Mouse (Mus musculus): ENCODE measurements at regions not wholly inside any gene's neighbourhood (a gene's known extent, or its start where the extent isn't known, plus 50 kb on each side); places are given as distances from the start of the nearest gene placed in this dataset.
A peak's percentile ranks its signal among the peaks of the same experiment; 100 is the strongest.

DNA sequence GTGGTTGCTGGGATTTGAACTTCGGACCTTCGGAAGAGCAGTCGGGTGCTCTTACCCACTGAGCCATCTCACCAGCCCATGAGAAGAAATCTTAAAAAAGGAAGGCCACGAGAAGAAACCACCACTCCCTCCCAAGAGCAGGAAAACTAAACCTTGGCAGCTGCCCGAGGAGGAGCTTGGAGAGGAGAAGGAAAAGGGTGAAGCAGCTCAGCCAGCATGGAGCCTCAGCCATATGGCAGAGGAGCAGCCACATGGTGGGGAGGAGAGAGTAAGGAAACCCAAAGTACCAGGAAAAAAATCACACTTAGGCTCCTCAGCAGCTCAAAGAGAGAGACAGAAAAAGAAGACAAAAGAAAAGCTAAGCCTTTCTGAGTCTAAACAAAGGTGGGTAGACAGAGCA is 210.3 kb downstream of the Gm10260 start:
- Histone ChIP-seq H3K4me3 (no peak overlapping the region), H3K27ac (peak overlapping the region; percentile 91)
- no peak for TF ChIP-seq CTCF (IDR thresholded peaks at IDR 0.05)
- intact Hi-C loops (cut with DNase I): loop anchor here (5.0 to 10.0 kb wide), 4 partner anchors 163 to 387 kb away; partner anchors contain the start of gene Enc1
- DNase-seq (ENCODE audit: extremely low spot score in 1 of 2, low spot score in 2 of 2): peak; percentile 25 to 51

DNA sequence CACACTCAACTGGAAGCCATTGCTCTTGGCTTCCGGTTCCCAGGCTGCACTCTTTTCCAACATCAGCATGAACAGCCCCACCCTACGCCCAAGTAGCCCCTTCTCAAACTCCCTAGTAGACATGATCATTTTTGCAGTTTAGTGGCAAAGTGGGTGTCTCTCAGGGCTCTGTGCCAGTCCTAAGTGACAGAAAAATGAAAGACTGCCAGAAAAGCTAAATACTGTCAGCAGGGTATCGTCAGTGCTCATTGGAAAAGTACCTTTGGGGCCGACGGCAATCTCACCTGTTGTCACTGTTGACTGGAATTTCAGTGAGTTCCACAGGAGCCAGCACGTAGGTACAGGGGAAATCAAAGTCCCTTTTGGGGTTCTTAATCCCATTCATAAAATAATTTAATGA is 211.0 kb downstream of the Gm10260 start:
- intact Hi-C loops (cut with DNase I): no loop called here
- no peak for DNase-seq (ENCODE audit: extremely low spot score in 1 of 2, low spot score in 2 of 2)
- no peak for TF ChIP-seq CTCF (IDR thresholded peaks at IDR 0.05)

DNA sequence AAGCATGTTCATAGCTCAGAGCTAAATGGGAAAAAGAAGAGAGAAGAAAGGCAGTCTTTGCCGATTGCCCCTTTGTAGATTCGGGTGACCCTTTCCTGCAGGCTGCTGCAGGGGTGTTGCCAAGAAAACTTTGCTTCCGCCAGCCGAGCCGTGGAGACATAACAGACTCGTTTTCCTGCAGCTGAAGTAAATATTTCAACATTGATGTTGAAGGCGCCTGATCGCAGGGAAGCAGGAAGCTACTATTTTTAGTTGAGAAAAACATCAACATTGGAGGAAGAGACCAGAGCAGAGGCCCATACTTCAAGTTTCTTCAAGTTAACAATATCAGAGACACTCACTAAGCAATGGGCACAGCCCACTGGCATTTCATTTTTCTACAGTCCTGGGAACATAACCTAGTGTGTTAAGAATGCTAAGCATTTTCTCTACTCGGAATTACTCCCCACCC is 211.9 kb downstream of the Gm10260 start:
- intact Hi-C loops (cut with DNase I): no loop called here
- Histone ChIP-seq H3K27ac (peak overlapping the region; percentile 60), H3K4me3 (no peak overlapping the region)
- peak in 1 of 2 experiments; percentile 38 for DNase-seq (ENCODE audit: extremely low spot score in 1 of 2, low spot score in 2 of 2)
- no peak for TF ChIP-seq CTCF (IDR thresholded peaks at IDR 0.05)

More for the DNA sequence above, 211.0 kb downstream of the Gm10260 start:
- Histone ChIP-seq H3K4me3 (no peak overlapping the region), H3K27ac (peak overlapping the region; percentile 60)

DNA sequence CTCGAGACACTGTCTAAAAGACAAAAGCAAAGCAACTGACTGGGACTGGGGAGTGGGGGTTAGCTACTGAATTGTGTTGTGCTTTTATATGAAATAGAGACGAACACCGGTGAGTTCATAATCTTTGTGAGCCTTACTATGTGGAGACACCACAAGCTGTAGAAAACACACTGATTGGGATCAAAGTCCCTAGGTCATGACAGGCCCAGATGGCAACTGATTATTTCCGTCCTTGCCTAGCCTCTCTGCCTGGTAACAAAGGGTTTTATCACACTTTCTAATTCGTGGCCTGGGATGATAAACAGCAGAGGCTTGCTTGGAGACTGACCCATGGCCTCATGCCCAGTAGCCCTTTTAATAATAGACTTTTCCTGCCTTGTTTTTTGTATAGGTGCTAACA is 213.5 kb downstream of the Gm10260 start:
- no peak for TF ChIP-seq CTCF (IDR thresholded peaks at IDR 0.05)
- Histone ChIP-seq H3K27ac (peak overlapping the region; percentile 66), H3K4me3 (no peak overlapping the region)
- DNase-seq (ENCODE audit: extremely low spot score in 1 of 2, low spot score in 2 of 2): no peak
- intact Hi-C loops (cut with DNase I): no loop called here

DNA sequence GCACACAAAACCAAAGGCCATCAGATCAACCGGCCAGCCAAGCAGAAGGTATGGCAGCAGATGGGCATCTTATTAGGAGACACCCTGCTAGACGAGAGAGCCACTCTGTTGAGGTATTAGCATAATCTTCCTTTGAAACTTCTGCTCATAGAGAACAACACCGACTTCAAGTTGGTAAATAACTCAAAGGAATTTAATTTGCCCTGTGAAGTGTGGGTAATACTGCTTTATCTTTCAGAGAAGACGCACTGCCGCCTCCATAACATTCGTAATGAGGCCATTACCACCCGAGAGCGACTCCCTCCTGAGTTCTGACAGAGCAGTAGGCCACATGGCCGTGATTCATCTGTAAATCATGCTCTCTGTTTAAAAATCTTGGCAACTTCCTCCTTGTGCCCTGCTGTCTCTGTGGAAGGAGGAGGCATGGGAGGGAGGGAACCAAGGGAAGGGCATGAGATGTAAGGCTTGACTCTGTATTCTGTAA is 214.4 kb downstream of the Gm10260 start:
- no peak for TF ChIP-seq CTCF (IDR thresholded peaks at IDR 0.05)
- DNase-seq (ENCODE audit: extremely low spot score in 1 of 2, low spot score in 2 of 2): peak in 1 of 2 experiments; percentile 34
- intact Hi-C loops (cut with DNase I): no loop called here
- H3K4me3 ChIP-seq: no peak overlapping the region
- H3K27ac ChIP-seq: peak overlapping the region; percentile 66

DNA sequence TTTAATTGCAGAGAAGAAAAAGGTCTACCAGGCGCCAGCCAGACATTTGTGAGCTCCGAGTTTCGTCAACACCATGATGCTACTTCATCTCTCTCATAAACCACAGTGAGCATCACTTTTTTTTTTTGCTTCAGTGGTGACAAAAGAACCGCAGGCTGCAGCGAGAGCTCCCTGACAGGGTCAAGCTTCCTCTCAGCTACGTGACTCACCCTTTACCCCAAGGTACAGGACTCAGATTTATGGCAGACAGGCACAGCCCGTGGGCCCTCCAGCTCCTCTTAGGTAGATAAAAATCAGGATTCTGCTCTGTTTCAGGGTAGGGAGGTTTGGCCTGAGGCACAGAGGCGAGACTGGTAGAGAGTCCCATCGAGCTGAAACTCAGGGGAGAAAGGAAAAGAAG is 220.7 kb downstream of the Gm10260 start:
- Histone ChIP-seq H3K4me3 (no peak overlapping the region), H3K27ac (peak overlapping the region; percentile 19; the same call in 1 of the 2 replicates)
- intact Hi-C loops (cut with DNase I): no loop called here
- TF ChIP-seq CTCF (IDR thresholded peaks at IDR 0.05): no peak
- no peak for DNase-seq (ENCODE audit: extremely low spot score in 1 of 2, low spot score in 2 of 2)

DNA sequence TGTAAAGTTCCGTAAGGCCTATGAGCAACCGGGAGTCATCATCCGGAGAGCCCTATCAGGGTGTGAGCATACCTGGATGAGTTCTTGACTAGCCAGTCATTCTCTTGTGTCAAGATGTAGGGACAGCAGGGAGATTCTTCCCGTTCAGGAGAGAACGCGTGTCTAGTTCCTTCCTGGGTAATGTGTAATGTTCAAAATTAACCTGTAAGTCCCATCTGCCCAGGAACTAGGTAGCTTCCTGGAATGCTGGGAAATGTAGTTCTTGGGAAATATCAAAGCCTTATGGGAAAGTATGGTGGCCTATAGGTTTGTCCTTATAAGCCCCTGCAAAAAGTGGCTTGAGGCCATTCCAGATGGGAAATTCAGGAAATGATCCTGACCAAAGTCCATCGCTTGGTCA is 222.0 kb downstream of the Gm10260 start:
- H3K4me3 ChIP-seq: peak overlapping the region; percentile 41
- H3K27ac ChIP-seq: peak overlapping the region; percentile 78
- no peak for TF ChIP-seq CTCF (IDR thresholded peaks at IDR 0.05)
- intact Hi-C loops (cut with DNase I): no loop called here
- no peak for DNase-seq (ENCODE audit: extremely low spot score in 1 of 2, low spot score in 2 of 2)

DNA sequence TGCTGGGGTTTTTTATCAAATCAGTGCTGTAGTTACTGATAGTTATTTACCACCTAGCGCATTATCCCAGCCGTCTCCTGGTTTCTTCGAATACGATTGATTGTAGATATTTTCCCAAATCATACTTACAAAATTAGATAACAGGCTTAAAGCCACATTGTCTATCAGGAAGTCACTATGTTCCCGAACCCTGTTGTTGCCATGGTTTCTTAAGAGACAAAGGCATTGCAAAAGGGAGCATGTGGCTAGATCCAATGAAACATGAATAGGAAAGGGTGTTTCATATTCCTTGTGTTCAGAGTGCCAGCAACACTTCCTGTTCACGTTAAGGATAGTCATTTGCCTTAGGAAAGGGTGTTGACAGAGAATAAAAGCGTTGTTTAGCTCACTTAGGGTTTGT is 222.7 kb downstream of the Gm10260 start:
- no peak for DNase-seq (ENCODE audit: extremely low spot score in 1 of 2, low spot score in 2 of 2)
- peak overlapping the region; percentile 78 for H3K27ac ChIP-seq
- peak overlapping the region; percentile 41; the same call in 1 of the 2 replicates for H3K4me3 ChIP-seq
- TF ChIP-seq CTCF (IDR thresholded peaks at IDR 0.05): no peak
- intact Hi-C loops (cut with DNase I): no loop called here

DNA sequence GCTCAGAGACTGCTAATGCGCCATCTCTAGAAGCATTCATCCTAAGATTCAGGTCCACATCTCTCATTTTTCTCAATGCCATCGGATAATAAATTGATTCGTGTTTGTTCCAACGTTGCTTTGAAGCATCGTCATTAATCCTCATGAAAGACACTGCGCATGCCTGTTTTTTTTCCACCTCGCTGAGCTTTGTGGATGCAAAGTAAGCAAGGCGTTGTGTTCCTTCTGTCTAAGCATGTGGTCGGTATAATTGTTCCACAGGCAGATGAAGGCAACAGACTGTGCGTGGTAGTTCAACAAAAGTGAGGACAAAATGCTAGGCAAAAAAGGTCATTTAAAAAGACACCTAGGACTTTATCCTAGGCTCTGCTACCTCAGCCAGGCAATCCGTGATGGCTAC is 223.2 kb downstream of the Gm10260 start:
- peak overlapping the region; percentile 78 for H3K27ac ChIP-seq
- no peak for DNase-seq (ENCODE audit: extremely low spot score in 1 of 2, low spot score in 2 of 2)
- no peak overlapping the region for H3K4me3 ChIP-seq
- TF ChIP-seq CTCF (IDR thresholded peaks at IDR 0.05): no peak
- intact Hi-C loops (cut with DNase I): no loop called here

DNA sequence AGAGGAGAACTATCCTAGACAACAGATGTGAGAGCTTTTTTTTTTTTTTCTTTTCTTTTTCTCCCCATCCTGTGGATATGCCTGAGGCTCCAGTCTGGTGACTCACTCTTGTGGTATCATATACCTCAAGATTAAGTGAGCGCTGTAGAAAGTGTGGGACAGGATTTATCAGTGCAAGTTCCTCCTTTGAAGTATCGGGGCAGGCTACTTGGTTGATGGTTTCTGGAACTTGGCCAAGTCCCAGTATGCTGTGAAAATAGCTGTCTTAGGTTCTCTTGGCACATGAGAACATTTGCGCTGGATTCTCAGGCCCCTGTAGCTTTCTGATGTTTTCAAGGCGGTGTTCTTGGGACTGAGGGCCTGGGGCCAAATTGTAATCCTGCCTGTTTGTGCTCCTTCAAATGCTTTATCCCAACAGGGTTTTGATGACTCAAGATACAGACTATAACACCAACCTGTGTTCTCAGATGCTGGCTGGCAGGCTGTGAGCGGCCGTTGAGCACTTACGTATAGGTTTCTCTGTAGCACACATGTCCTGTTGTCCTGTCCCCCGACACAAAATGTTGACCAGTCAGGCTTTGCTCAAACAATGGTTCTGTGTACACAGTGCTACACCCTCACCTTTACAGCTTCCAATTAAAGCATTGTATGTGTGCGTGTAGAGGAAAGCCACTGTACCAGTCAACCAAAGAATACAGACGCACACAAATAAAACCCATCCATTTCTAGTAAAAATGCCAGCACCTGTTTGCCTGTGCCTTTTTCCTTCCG is 226.4 kb downstream of the Gm10260 start:
- Histone ChIP-seq H3K27ac (peak overlapping the region; percentile 51; the same call in 1 of the 2 replicates), H3K4me3 (no peak overlapping the region)
- no peak for DNase-seq (ENCODE audit: extremely low spot score in 1 of 2, low spot score in 2 of 2)
- intact Hi-C loops (cut with DNase I): no loop called here
- no peak for TF ChIP-seq CTCF (IDR thresholded peaks at IDR 0.05)

DNA sequence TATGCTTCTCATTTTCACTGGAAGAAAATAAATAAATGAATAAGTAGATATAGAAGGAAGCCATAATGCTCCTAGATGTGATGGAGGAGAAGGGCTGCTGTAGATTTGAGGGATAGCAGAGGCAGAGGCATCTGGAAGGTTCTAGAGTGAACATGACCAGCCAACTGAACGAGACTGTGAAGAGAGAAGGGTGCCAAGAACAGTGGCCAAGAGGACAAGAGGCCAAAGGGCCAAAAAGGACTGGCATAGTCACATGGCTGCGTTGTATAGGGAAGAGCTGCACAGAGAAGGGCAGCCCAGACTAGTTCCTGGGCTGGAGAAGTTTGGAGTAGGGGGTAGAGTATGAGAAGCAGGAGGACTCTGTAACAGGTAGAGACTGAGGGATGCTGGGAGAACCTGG is 229.3 kb downstream of the Gm10260 start:
- TF ChIP-seq CTCF (IDR thresholded peaks at IDR 0.05): no peak
- no peak for DNase-seq (ENCODE audit: extremely low spot score in 1 of 2, low spot score in 2 of 2)
- H3K4me3 ChIP-seq: no peak overlapping the region
- intact Hi-C loops (cut with DNase I): no loop called here
- H3K27ac ChIP-seq: no peak overlapping the region

DNA sequence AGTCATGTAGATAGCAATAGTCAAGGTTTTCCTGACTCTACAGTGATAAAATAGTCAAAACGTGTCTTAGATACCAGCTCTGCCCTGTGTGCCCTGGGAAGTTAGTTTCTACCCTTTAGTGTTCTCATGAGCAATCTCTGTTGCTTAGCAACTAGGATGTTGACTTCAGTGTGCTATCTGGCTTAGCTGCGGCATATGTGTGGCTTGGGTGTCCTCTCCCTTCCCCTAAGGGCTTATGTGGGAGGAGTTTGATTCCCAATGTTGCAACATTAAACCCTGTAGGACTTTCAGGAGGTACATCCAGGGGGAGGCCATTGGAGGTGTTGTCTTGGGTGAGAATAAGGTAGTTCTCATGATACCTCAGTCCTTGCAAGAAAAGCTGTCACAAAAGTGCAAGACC is 229.9 kb downstream of the Gm10260 start:
- no peak overlapping the region for H3K4me3 ChIP-seq
- no peak for DNase-seq (ENCODE audit: extremely low spot score in 1 of 2, low spot score in 2 of 2)
- intact Hi-C loops (cut with DNase I): no loop called here
- no peak overlapping the region for H3K27ac ChIP-seq
- TF ChIP-seq CTCF (IDR thresholded peaks at IDR 0.05): no peak

DNA sequence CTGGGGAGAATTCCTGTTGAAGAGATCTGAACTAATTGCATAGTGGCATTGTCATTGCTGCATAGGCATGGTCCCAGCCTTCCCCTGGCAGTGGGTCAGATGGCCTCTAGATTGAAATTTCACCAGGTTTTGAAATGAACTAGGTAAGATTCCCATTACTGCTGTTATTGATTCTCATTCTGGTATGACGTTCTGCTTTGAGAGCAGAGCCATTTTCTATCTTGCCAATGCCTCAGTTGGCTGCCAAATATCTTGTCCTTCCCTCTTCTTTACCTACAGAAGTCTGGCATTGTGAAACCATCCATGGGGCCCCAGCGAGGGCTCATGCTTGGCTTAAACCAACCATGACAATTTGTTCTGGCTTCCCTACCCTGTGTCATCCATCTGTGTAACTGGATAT is 232.5 kb downstream of the Gm10260 start:
- TF ChIP-seq CTCF (IDR thresholded peaks at IDR 0.05): no peak
- no peak for DNase-seq (ENCODE audit: extremely low spot score in 1 of 2, low spot score in 2 of 2)
- H3K27ac ChIP-seq: no peak overlapping the region
- intact Hi-C loops (cut with DNase I): no loop called here
- no peak overlapping the region for H3K4me3 ChIP-seq

All from left cerebral cortex, adult 2 months (tissue).